Mouse (Mus musculus): ENCODE data around the gene Rgma. TPM values are rescaled to one million over a fixed set of nuclear protein-coding genes. Genes with fewer than 3 reads are reported as not detected.

Rgma gene
- polyA plus RNA-seq, 1 experiment from 2014 or later, result 40.5 TPM

GRCm38 (mm10) chr7:73441802-73442201, 66.5 kb downstream of the Rgma start:
- Histone ChIP-seq H3K4me3 (ENCODE audit: low read depth, low read length) (no peak overlapping the region), H3K27me3 (ENCODE audit: control insufficient read depth, insufficient read depth, low read length) (no peaks in the 10 kb centered on the region), H3K4me1 (replicated peaks; ENCODE audit: control insufficient read depth, insufficient read depth, low read length) (no peaks in the 10 kb centered on the region), H3K27ac (ENCODE audit: low read depth, low read length) (no peak overlapping the region), H3K9me3 (ENCODE audit: control insufficient read depth, low read length) (no peaks in the 10 kb centered on the region), H3K9ac (ENCODE audit: low read length) (no peak overlapping the region), H3K36me3 (ENCODE audit: control insufficient read depth, insufficient read depth, low read length) (peaks cover 66% of the 10 kb centered on the region), H3K4me2 (ENCODE audit: low read depth, low read length, severe bottlenecking) (no peak overlapping the region)
- DNase-seq (ENCODE audit: low spot score) (no peak), ATAC-seq (replicated peaks; ENCODE audit: low FRiP score) (no peak)
- over 99% methylated on average over 3 of the region's 3 CpGs for WGBS

GRCm38 (mm10) chr7:73442246-73442645, 66.9 kb downstream of the Rgma start:
- Histone ChIP-seq H3K27me3 (ENCODE audit: control insufficient read depth, insufficient read depth, low read length) (no peaks in the 10 kb centered on the region), H3K9ac (ENCODE audit: low read length) (no peak overlapping the region), H3K9me3 (ENCODE audit: control insufficient read depth, low read length) (no peaks in the 10 kb centered on the region), H3K4me2 (ENCODE audit: low read depth, low read length, severe bottlenecking) (no peak overlapping the region), H3K4me1 (replicated peaks; ENCODE audit: control insufficient read depth, insufficient read depth, low read length) (no peaks in the 10 kb centered on the region), H3K4me3 (ENCODE audit: low read depth, low read length) (no peak overlapping the region), H3K27ac (ENCODE audit: low read depth, low read length) (no peak overlapping the region), H3K36me3 (ENCODE audit: control insufficient read depth, insufficient read depth, low read length) (peaks cover 71% of the 10 kb centered on the region)
- WGBS, result 96% methylated on average over 4 of the region's 4 CpGs
- ATAC-seq (replicated peaks; ENCODE audit: low FRiP score), result no peak
- no peak for DNase-seq (ENCODE audit: low spot score)

- Histone ChIP-seq H3K9me3 (ENCODE audit: control insufficient read depth, low read length) (no peaks in the 10 kb centered on the region), H3K36me3 (ENCODE audit: control insufficient read depth, insufficient read depth, low read length) (peaks cover 58% of the 10 kb centered on the region), H3K9ac (ENCODE audit: low read length) (no peak overlapping the region), H3K27ac (ENCODE audit: low read depth, low read length) (no peak overlapping the region), H3K4me2 (ENCODE audit: low read depth, low read length, severe bottlenecking) (no peak overlapping the region), H3K4me3 (ENCODE audit: low read depth, low read length) (no peak overlapping the region), H3K27me3 (ENCODE audit: control insufficient read depth, insufficient read depth, low read length) (no peaks in the 10 kb centered on the region), H3K4me1 (replicated peaks; ENCODE audit: control insufficient read depth, insufficient read depth, low read length) (no peaks in the 10 kb centered on the region)
- ATAC-seq (replicated peaks; ENCODE audit: low FRiP score), result no peak
- DNase-seq (ENCODE audit: low spot score), result no peak
- 91% methylated on average over 4 of the region's 4 CpGs for WGBS
Measured at GRCm38 (mm10) chr7:73451594-73451993, 76.3 kb downstream of the Rgma start.

- Histone ChIP-seq H3K27me3 (ENCODE audit: control insufficient read depth, insufficient read depth, low read length) (no peaks in the 10 kb centered on the region), H3K4me2 (ENCODE audit: low read depth, low read length, severe bottlenecking) (no peak overlapping the region), H3K4me3 (ENCODE audit: low read depth, low read length) (no peak overlapping the region), H3K9ac (ENCODE audit: low read length) (no peak overlapping the region), H3K9me3 (ENCODE audit: control insufficient read depth, low read length) (no peaks in the 10 kb centered on the region), H3K27ac (ENCODE audit: low read depth, low read length) (no peak overlapping the region), H3K36me3 (ENCODE audit: control insufficient read depth, insufficient read depth, low read length) (peaks cover 52% of the 10 kb centered on the region), H3K4me1 (replicated peaks; ENCODE audit: control insufficient read depth, insufficient read depth, low read length) (no peaks in the 10 kb centered on the region)
- no peak for ATAC-seq (replicated peaks; ENCODE audit: low FRiP score)
- DNase-seq (ENCODE audit: low spot score), result no peak
- WGBS, result 94% methylated on average over 3 of the region's 3 CpGs
Measured at GRCm38 (mm10) chr7:73452187-73452808, 77.0 kb downstream of the Rgma start.

GRCm38 (mm10) chr7:73454113-73454512, 78.8 kb downstream of the Rgma start:
- no peak for ATAC-seq (replicated peaks; ENCODE audit: low FRiP score)
- peaks cover 50% of the 10 kb centered on the region for H3K36me3 ChIP-seq (ENCODE audit: control insufficient read depth, insufficient read depth, low read length)
- no peak overlapping the region for H3K9ac ChIP-seq (ENCODE audit: low read length)

GRCm38 (mm10) chr7:73463546-73463945, 88.2 kb downstream of the Rgma start:
- Histone ChIP-seq H3K27me3 (ENCODE audit: control insufficient read depth, insufficient read depth, low read length) (no peaks in the 10 kb centered on the region), H3K9ac (ENCODE audit: low read length) (no peak overlapping the region), H3K4me2 (ENCODE audit: low read depth, low read length, severe bottlenecking) (no peak overlapping the region), H3K36me3 (ENCODE audit: control insufficient read depth, insufficient read depth, low read length) (peaks cover 41% of the 10 kb centered on the region), H3K27ac (ENCODE audit: low read depth, low read length) (no peak overlapping the region), H3K9me3 (ENCODE audit: control insufficient read depth, low read length) (no peaks in the 10 kb centered on the region), H3K4me3 (ENCODE audit: low read depth, low read length) (no peak overlapping the region), H3K4me1 (replicated peaks; ENCODE audit: control insufficient read depth, insufficient read depth, low read length) (no peaks in the 10 kb centered on the region)
- no peak for DNase-seq (ENCODE audit: low spot score)
- ATAC-seq (replicated peaks; ENCODE audit: low FRiP score), result no peak
- WGBS, result 94% methylated on average over 2 of the region's 2 CpGs

More at GRCm38 (mm10) chr7:73454113-73454512, 78.8 kb downstream of the Rgma start:
- H3K9me3 ChIP-seq (ENCODE audit: control insufficient read depth, low read length), result no peaks in the 10 kb centered on the region
- DNase-seq (ENCODE audit: low spot score), result no peak
- no peaks in the 10 kb centered on the region for H3K4me1 ChIP-seq (replicated peaks; ENCODE audit: control insufficient read depth, insufficient read depth, low read length)
- no peaks in the 10 kb centered on the region for H3K27me3 ChIP-seq (ENCODE audit: control insufficient read depth, insufficient read depth, low read length)
- no peak overlapping the region for H3K4me3 ChIP-seq (ENCODE audit: low read depth, low read length)
- WGBS, result 93% methylated on average over 12 of the region's 12 CpGs
- H3K27ac ChIP-seq (ENCODE audit: low read depth, low read length), result no peak overlapping the region
- H3K4me2 ChIP-seq (ENCODE audit: low read depth, low read length, severe bottlenecking), result no peak overlapping the region

- Histone ChIP-seq H3K9ac (ENCODE audit: low read length) (no peak overlapping the region), H3K9me3 (ENCODE audit: control insufficient read depth, low read length) (no peaks in the 10 kb centered on the region), H3K4me3 (ENCODE audit: low read depth, low read length) (no peak overlapping the region), H3K27me3 (ENCODE audit: control insufficient read depth, insufficient read depth, low read length) (no peaks in the 10 kb centered on the region), H3K36me3 (ENCODE audit: control insufficient read depth, insufficient read depth, low read length) (peaks cover 45% of the 10 kb centered on the region), H3K4me2 (ENCODE audit: low read depth, low read length, severe bottlenecking) (no peak overlapping the region), H3K4me1 (replicated peaks; ENCODE audit: control insufficient read depth, insufficient read depth, low read length) (no peaks in the 10 kb centered on the region), H3K27ac (ENCODE audit: low read depth, low read length) (no peak overlapping the region)
- 96% methylated on average over 3 of the region's 3 CpGs for WGBS
- no peak for ATAC-seq (replicated peaks; ENCODE audit: low FRiP score)
- DNase-seq (ENCODE audit: low spot score), result no peak
Measured at GRCm38 (mm10) chr7:73467741-73468140, 92.4 kb downstream of the Rgma start.

Other genes with a start within 250 kb of the Rgma start
- 61.0 and 66.1 TPM in 2 replicates for gene Chd2, start 166.3 kb downstream of the Rgma start, polyA plus RNA-seq (2014; fragmentation: Nextera tagmentation; extraction: Ambion mirVana)